Mouse (Mus musculus) spleen, adult 2 months (tissue): Measurements from ENCODE around the gene Nkx2-5.

Experiments
- CTCF ChIP-seq: fragments of 200-500 bp; IDR thresholded peaks from 2 replicates; pipeline ENCODE4 v1.5.1; 2011; ENCODE audit warnings: mild to moderate bottlenecking, inconsistent platforms; ENCODE audit not compliant: insufficient read depth, insufficient read length, insufficient replicate concordance; ENCODE audit errors: extremely low read depth
- POLR2A ChIP-seq: fragments of 200-500 bp; IDR thresholded peaks from 2 replicates; pipeline ENCODE4 v1.6.1; 2011; ENCODE audit warnings: low read depth, low read length, inconsistent platforms

DNA sequence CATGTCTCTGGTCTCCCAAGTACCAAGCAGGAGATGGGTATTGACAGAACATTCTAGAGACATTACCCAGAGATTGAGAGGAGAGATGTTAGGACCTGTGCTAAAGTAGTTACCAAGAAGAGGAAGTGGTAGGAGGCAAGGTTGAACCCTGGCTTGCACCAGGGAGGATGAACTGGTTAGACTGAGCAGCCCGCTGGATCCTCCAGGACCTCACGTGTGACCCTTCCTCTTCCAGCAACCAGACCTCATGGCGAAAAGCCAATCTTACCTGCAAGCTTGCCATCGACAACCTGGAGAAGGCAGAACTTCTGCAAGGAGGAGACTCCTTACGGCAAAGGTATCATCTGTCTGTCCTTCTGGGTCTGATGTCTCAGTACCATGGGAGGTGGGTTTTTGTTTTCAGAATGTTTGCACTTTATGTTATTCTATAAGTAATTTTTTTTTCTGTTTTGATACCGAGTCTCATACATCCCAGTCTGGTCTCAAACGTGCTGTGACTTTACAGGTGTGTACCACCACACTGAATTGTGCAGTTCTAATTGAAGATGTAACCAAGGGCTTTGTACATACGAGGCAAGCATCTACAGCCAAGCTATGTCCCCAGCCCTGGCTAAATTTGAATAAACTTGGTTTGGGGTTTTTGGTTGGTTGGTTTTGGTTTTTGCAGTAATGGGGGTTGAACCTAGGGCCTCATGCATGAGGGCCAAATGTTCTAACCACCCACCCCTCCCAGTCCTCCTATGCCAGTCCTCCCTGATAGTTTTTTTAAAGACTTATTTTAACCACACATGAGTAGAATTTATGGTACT is 55.1 kb downstream of the Nkx2-5 start:
- TF ChIP-seq POLR2A (no peak), CTCF (no peak)
